Mouse (Mus musculus) kidney, postnatal 0 days (tissue): ENCODE measurements around the gene Dip2c. TPM values are rescaled to one million over a fixed set of nuclear protein-coding genes. Genes with fewer than 3 reads are reported as not detected.

Experiments
- ATAC-seq: fragments of 200-750 bp; cut with Nextera tagmentation; replicated peaks from 2 replicates; pipeline ENCODE4 v1.8.0; 2017; ENCODE audit warnings: low read depth, moderate number of reproducible peaks, moderate TSS enrichment, moderate library complexity; ENCODE audit not compliant: low FRiP score
- DNase-seq: peaks from one replicate; pipeline ENCODE4 v3.0.0-alpha.2; 2016; ENCODE audit warnings: low spot score
- H3K27ac ChIP-seq: fragments of 300-500 bp; sonication (generic); 2 replicates; pipeline ENCODE4 v1.5.1; 2014; ENCODE audit warnings: mild to moderate bottlenecking
- H3K27me3 ChIP-seq: fragments of 300-500 bp; sonication (generic); 2 replicates; pipeline ENCODE4 v1.6.1; 2014; ENCODE audit warnings: low read length, mixed read lengths; ENCODE audit not compliant: insufficient read depth
- H3K36me3 ChIP-seq: fragments of 300-500 bp; sonication (generic); 2 replicates; pipeline ENCODE4 v1.6.1; 2014; ENCODE audit warnings: low read length, mixed read lengths; ENCODE audit not compliant: insufficient read depth
- H3K4me1 ChIP-seq: fragments of 300-500 bp; sonication (generic); replicated peaks from 2 replicates; pipeline ENCODE4 v1.6.1; 2014; ENCODE audit warnings: antibody characterized with exemption, low read length, mixed read lengths; ENCODE audit not compliant: insufficient read depth
- H3K4me2 ChIP-seq: fragments of 300-500 bp; sonication (generic); 2 replicates; pipeline ENCODE4 v1.6.1; 2014; ENCODE audit warnings: mild to moderate bottlenecking, low read length, moderate library complexity, mixed read lengths
- H3K4me3 ChIP-seq: fragments of 300-500 bp; sonication (generic); replicated peaks from 2 replicates; pipeline ENCODE4 v1.5.1; 2014; ENCODE audit warnings: low read depth, low read length
- H3K9ac ChIP-seq: fragments of 300-500 bp; sonication (generic); 2 replicates; pipeline ENCODE4 v1.6.1; 2014; ENCODE audit warnings: low read depth, low read length
- H3K9me3 ChIP-seq: fragments of 300-500 bp; sonication (generic); replicated peaks from 2 replicates; pipeline ENCODE4 v1.6.1; 2016; ENCODE audit warnings: low read length, inconsistent platforms, mixed read lengths
- CTCF ChIP-seq: IDR thresholded peaks from 2 replicates; pipeline ENCODE4 v1.5.1; 2016; ENCODE audit warnings: antibody characterized with exemption, low read depth, mild to moderate bottlenecking, moderate library complexity
- WGBS: fragments of 180-500 bp; shearing (Covaris S2); extraction: QIAGEN DNeasy Blood & Tissue Kit; methylation state at CpG from one replicate; pipeline ENCODE4 v1.1.7; 2014; 5-methylcytosine and 5-hydroxymethylcytosine counted together
- polyA plus RNA-seq: library from polyadenylated mRNA; unstranded; fragments of >200 nt; fragmentation: Nextera tagmentation; extraction: Ambion mirVana; gene quantifications from 2 replicates; pipeline ENCODE4 v1.2.1, GENCODE M21; 2015

Gene Dip2c
- polyA plus RNA-seq, 1 experiment from 2014 or later: 3.8 TPM

GRCm38 (mm10) chr13:9648716-9649115 is 372.4 kb downstream of the Dip2c start:
- ATAC-seq (no peak), DNase-seq (no peak)
- TF ChIP-seq CTCF: no peak
- H3K4me1 ChIP-seq: no peaks in the 10 kb centered on the region
- no peaks in the 10 kb centered on the region for H3K36me3 ChIP-seq
- H3K4me3 ChIP-seq: no peak overlapping the region
- H3K27ac ChIP-seq: no peak overlapping the region
- WGBS: 85% methylated on average over 13 of the region's 13 CpGs
- H3K4me2 ChIP-seq: no peak overlapping the region
- no peaks in the 10 kb centered on the region for H3K9me3 ChIP-seq
- no peak overlapping the region for H3K9ac ChIP-seq
- H3K27me3 ChIP-seq: no peaks in the 10 kb centered on the region

GRCm38 (mm10) chr13:9649894-9650293 is 373.6 kb downstream of the Dip2c start:
- no peaks in the 10 kb centered on the region for H3K9me3 ChIP-seq
- H3K27ac ChIP-seq: no peak overlapping the region
- ATAC-seq: no peak
- WGBS: 91% methylated on average over 1 of the region's 1 CpGs
- H3K9ac ChIP-seq: no peak overlapping the region
- H3K27me3 ChIP-seq: no peaks in the 10 kb centered on the region
- H3K4me1 ChIP-seq: no peaks in the 10 kb centered on the region
- no peak for DNase-seq
- H3K4me3 ChIP-seq: no peak overlapping the region
- no peaks in the 10 kb centered on the region for H3K36me3 ChIP-seq
- TF ChIP-seq CTCF: no peak
- H3K4me2 ChIP-seq: no peak overlapping the region

GRCm38 (mm10) chr13:9650580-9650979 is 374.3 kb downstream of the Dip2c start:
- H3K9me3 ChIP-seq: no peaks in the 10 kb centered on the region
- ATAC-seq: no peak
- H3K36me3 ChIP-seq: no peaks in the 10 kb centered on the region
- no peaks in the 10 kb centered on the region for H3K4me1 ChIP-seq
- no peaks in the 10 kb centered on the region for H3K27me3 ChIP-seq
- no peak for DNase-seq
- H3K4me3 ChIP-seq: no peak overlapping the region
- H3K4me2 ChIP-seq: no peak overlapping the region
- H3K27ac ChIP-seq: no peak overlapping the region
- no peak overlapping the region for H3K9ac ChIP-seq
- TF ChIP-seq CTCF: no peak

GRCm38 (mm10) chr13:9653018-9653417 is 376.7 kb downstream of the Dip2c start:
- H3K4me3 ChIP-seq: no peak overlapping the region
- no peaks in the 10 kb centered on the region for H3K36me3 ChIP-seq
- H3K4me1 ChIP-seq: no peaks in the 10 kb centered on the region
- H3K27ac ChIP-seq: no peak overlapping the region
- no peaks in the 10 kb centered on the region for H3K27me3 ChIP-seq
- H3K9me3 ChIP-seq: no peaks in the 10 kb centered on the region
- WGBS: 77% methylated on average over 3 of the region's 3 CpGs
- H3K9ac ChIP-seq: no peak overlapping the region
- H3K4me2 ChIP-seq: no peak overlapping the region
- no peak for ATAC-seq
- TF ChIP-seq CTCF: no peak
- no peak for DNase-seq

GRCm38 (mm10) chr13:9656613-9657012 is 380.3 kb downstream of the Dip2c start:
- no peak overlapping the region for H3K9ac ChIP-seq
- ATAC-seq (no peak), DNase-seq (no peak)
- no peaks in the 10 kb centered on the region for H3K9me3 ChIP-seq
- TF ChIP-seq CTCF: no peak
- WGBS: 95% methylated on average over 6 of the region's 6 CpGs
- no peak overlapping the region for H3K27ac ChIP-seq
- 0 out of 2 replicates have a peak, but pooled peaks cover 7% of the 10 kb centered on the region for H3K36me3 ChIP-seq
- no peak overlapping the region for H3K4me2 ChIP-seq
- H3K4me1 ChIP-seq: no peaks in the 10 kb centered on the region
- H3K27me3 ChIP-seq: no peaks in the 10 kb centered on the region
- H3K4me3 ChIP-seq: no peak overlapping the region

GRCm38 (mm10) chr13:9660711-9661110 is 384.4 kb downstream of the Dip2c start:
- Histone ChIP-seq H3K27ac (no peak overlapping the region), H3K9ac (no peak overlapping the region), H3K4me2 (no peak overlapping the region), H3K4me3 (no peak overlapping the region), H3K4me1 (no peaks in the 10 kb centered on the region), H3K27me3 (no peaks in the 10 kb centered on the region), H3K9me3 (no peaks in the 10 kb centered on the region), H3K36me3 (0 out of 2 replicates have a peak, but pooled peaks cover 7% of the 10 kb centered on the region)
- WGBS: 14% methylated on average over 1 of the region's 1 CpGs
- DNase-seq (peak; percentile 29), ATAC-seq (no peak)
- no peak for TF ChIP-seq CTCF

GRCm38 (mm10) chr13:9663593-9663992 is 387.3 kb downstream of the Dip2c start:
- DNase-seq (no peak), ATAC-seq (no peak)
- no peaks in the 10 kb centered on the region for H3K4me1 ChIP-seq
- H3K4me3 ChIP-seq: no peak overlapping the region
- no peak for TF ChIP-seq CTCF
- H3K36me3 ChIP-seq: 0 out of 2 replicates have a peak, but pooled peaks cover 7% of the 10 kb centered on the region
- no peak overlapping the region for H3K27ac ChIP-seq
- H3K4me2 ChIP-seq: no peak overlapping the region
- WGBS: 100% methylated on average over 1 of the region's 1 CpGs
- H3K27me3 ChIP-seq: no peaks in the 10 kb centered on the region
- no peaks in the 10 kb centered on the region for H3K9me3 ChIP-seq
- no peak overlapping the region for H3K9ac ChIP-seq
